ENCODE assay signal across 8 mouse cellular contexts in the genomic region with DNA sequence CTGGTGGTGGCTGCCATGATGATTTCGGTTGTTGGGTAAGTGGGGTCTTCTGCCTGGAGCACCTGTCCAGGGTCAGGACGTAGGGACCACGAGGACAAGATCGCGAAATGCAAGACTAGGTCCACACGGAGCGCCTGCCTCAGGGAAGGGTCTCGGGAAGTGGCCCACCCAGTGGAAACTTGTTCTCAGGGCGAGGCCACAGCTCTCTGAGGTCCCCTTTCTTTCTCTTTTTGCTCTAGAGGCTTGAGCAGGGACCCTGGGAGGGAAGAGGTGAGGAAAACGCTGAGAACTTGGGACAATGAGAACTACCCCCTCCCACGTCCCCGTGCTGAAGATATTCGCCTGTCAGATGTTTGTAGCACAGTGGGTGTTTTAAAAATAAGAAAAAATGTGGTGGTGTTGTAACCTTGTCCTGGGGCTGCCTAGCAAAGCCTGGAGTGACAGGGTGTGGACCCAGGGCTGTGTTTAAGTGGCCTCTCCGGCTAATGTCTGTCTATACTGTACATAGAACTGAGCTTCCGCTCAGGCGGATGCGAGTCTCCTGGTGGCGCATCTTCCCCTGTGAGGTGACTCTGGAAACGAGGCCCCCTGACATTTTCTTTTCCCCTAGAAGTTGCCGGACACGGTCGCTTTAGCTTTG. TPM values are rescaled to one million over a fixed set of nuclear protein-coding genes. Genes with fewer than 3 reads are reported as not detected.
A peak's percentile ranks its signal among the peaks of the same experiment; 100 is the strongest.
DNase-seq lines count a peak whose midpoint lies in the region; ATAC-seq and TF ChIP-seq lines count a peak whose summit lies in the region.

No protein-coding gene starts in this region.

- peak overlapping the region; percentile 60 for H3K27ac ChIP-seq in heart, embryonic 12.5 days (ENCODE audit: poor library complexity, severe bottlenecking)
- H3K27ac ChIP-seq in forebrain, embryonic 11.5 days (ENCODE audit: low read depth, low read length) = no peak overlapping the region
- peak overlapping the region; percentile 77 for H3K27ac ChIP-seq in kidney, postnatal 0 days

- no peak; the same call in 1 of the 2 replicates for TF ChIP-seq CTCF in kidney, postnatal 0 days (IDR thresholded peaks at IDR 0.05; ENCODE audit: low read depth)

- H3K4me2 ChIP-seq in heart, embryonic 12.5 days = peak overlapping the region; percentile 79
- H3K4me2 ChIP-seq in forebrain, embryonic 11.5 days (ENCODE audit: low read depth, low read length, severe bottlenecking) = peak overlapping the region; percentile 69
- peak overlapping the region; percentile 92 for H3K4me2 ChIP-seq in kidney, postnatal 0 days (ENCODE audit: low read length)

- no peaks in the 10 kb centered on the region; the same call in 1 of the 2 replicates for H3K9me3 ChIP-seq in heart, embryonic 12.5 days (replicated peaks)
- no peaks in the 10 kb centered on the region for H3K9me3 ChIP-seq in forebrain, embryonic 11.5 days (ENCODE audit: control insufficient read depth, low read length)
- no peaks in the 10 kb centered on the region for H3K9me3 ChIP-seq in kidney, postnatal 0 days (replicated peaks; ENCODE audit: low read length)

- intact Hi-C loops in heart, postnatal 36 days (cut with DNase I) = loop anchor here (5.0 kb wide), 1 partner anchor 41 kb away; a partner anchor contains a TSS

- no peak for DNase-seq in heart, postnatal 36 days
- DNase-seq in MN1 (ENCODE audit: low spot score) = peak; percentile 55
- peak; percentile 55 for DNase-seq in forebrain, embryonic 11.5 days (ENCODE audit: low spot score)
- peak; percentile 44 for DNase-seq in kidney, postnatal 0 days (ENCODE audit: low spot score)
- peak; percentile 32 to 43 for DNase-seq in lung, postnatal 4 days
- peak; percentile 33 to 72 for DNase-seq in spleen, postnatal 4 days (ENCODE audit: low spot score in 2 of 2)
- no peak for DNase-seq in urinary bladder, adult 2 months (ENCODE audit: low spot score)

- H3K9ac ChIP-seq in heart, embryonic 12.5 days = peak overlapping the region; percentile 94
- peak overlapping the region; percentile 35 for H3K9ac ChIP-seq in forebrain, embryonic 11.5 days (ENCODE audit: low read length)
- H3K9ac ChIP-seq in kidney, postnatal 0 days (ENCODE audit: low read depth, low read length) = peak overlapping the region; percentile 71

- H3K36me3 ChIP-seq in heart, embryonic 12.5 days = peaks cover 10% of the 10 kb centered on the region
- no peaks in the 10 kb centered on the region for H3K36me3 ChIP-seq in forebrain, embryonic 11.5 days (ENCODE audit: control insufficient read depth, insufficient read depth, low read length)
- H3K36me3 ChIP-seq in kidney, postnatal 0 days (ENCODE audit: insufficient read depth, low read length) = no peaks in the 10 kb centered on the region

- H3K4me3 ChIP-seq in heart, embryonic 12.5 days = peak overlapping the region; percentile 87
- H3K4me3 ChIP-seq in forebrain, embryonic 11.5 days (ENCODE audit: low read depth, low read length) = peak overlapping the region; percentile 40
- H3K4me3 ChIP-seq in kidney, postnatal 0 days (replicated peaks; ENCODE audit: low read depth, low read length) = peak overlapping the region; percentile 85

- no peaks in the 10 kb centered on the region for H3K27me3 ChIP-seq in heart, embryonic 12.5 days (replicated peaks)
- H3K27me3 ChIP-seq in forebrain, embryonic 11.5 days (ENCODE audit: control insufficient read depth, insufficient read depth, low read length) = no peaks in the 10 kb centered on the region
- H3K27me3 ChIP-seq in kidney, postnatal 0 days (ENCODE audit: insufficient read depth, low read length) = no peaks in the 10 kb centered on the region

- peaks cover 32% of the 10 kb centered on the region for H3K4me1 ChIP-seq in heart, embryonic 12.5 days (replicated peaks)
- H3K4me1 ChIP-seq in forebrain, embryonic 11.5 days (replicated peaks; ENCODE audit: control insufficient read depth, insufficient read depth, low read length) = no peaks in the 10 kb centered on the region; the same call in 1 of the 2 replicates
- H3K4me1 ChIP-seq in kidney, postnatal 0 days (replicated peaks; ENCODE audit: insufficient read depth, low read length) = peaks cover 7% of the 10 kb centered on the region; the same call in 1 of the 2 replicates

- ATAC-seq in heart, embryonic 12.5 days (ENCODE audit: insufficient number of reproducible peaks, low FRiP score) = peak; percentile 74
- peak; percentile 48 for ATAC-seq in forebrain, embryonic 11.5 days (replicated peaks; ENCODE audit: low FRiP score)
- ATAC-seq in kidney, postnatal 0 days (replicated peaks; ENCODE audit: low FRiP score, low read depth) = peak; percentile 40

- WGBS in heart, embryonic 12.5 days = 2% methylated on average over 22 of the region's 22 CpGs
- WGBS in forebrain, embryonic 11.5 days = 4% methylated on average over 22 of the region's 22 CpGs
- under 1% methylated on average over 22 of the region's 22 CpGs for WGBS in kidney, postnatal 0 days

RNA-seq across cellular contexts. Expression of a gene that starts 0.6 kb away (rescaled TPM):
- 96.9 and 97.9 TPM in 2 replicates for polyA plus RNA-seq in heart, embryonic 12.5 days (2016; fragmentation: Nextera tagmentation; extraction: Ambion mirVana)
- 100 to 1,000 TPM; 120 to 128 TPM for total RNA-seq in heart, postnatal 36 days (2021)
- polyA plus RNA-seq in forebrain, embryonic 11.5 days (2014; fragmentation: Nextera tagmentation; extraction: Ambion mirVana) = 36.4 and 36.9 TPM in 2 replicates
- 64.9 and 72.3 TPM in 2 replicates for polyA plus RNA-seq in kidney, postnatal 0 days (2015; fragmentation: Nextera tagmentation; extraction: Ambion mirVana)
- polyA plus RNA-seq in urinary bladder, adult 2 months (2012; rRNA removed) = 159 and 162 TPM in 2 replicates

RNA-seq across cellular contexts. Expression of a gene that starts 5.6 kb away (rescaled TPM):
- polyA plus RNA-seq in heart, embryonic 12.5 days (2016; fragmentation: Nextera tagmentation; extraction: Ambion mirVana) = 79.1 and 79.3 TPM in 2 replicates
- 10 to 100 TPM; 53.0 to 61.3 TPM for total RNA-seq in heart, postnatal 36 days (2021)
- polyA plus RNA-seq in forebrain, embryonic 11.5 days (2014; fragmentation: Nextera tagmentation; extraction: Ambion mirVana) = 105 and 107 TPM in 2 replicates
- 57.1 TPM in 2 replicates for polyA plus RNA-seq in kidney, postnatal 0 days (2015; fragmentation: Nextera tagmentation; extraction: Ambion mirVana)
- polyA plus RNA-seq in urinary bladder, adult 2 months (2012; rRNA removed) = 41.8 and 52.7 TPM in 2 replicates

RNA-seq across cellular contexts. Expression of a gene that starts 32.2 kb away (rescaled TPM):
- 28.7 and 29.9 TPM in 2 replicates for polyA plus RNA-seq in heart, embryonic 12.5 days (2016; fragmentation: Nextera tagmentation; extraction: Ambion mirVana)
- total RNA-seq in heart, postnatal 36 days (2021) = 10 to 100 TPM; 38.5 to 39.7 TPM
- 28.2 and 30.7 TPM in 2 replicates for polyA plus RNA-seq in forebrain, embryonic 11.5 days (2014; fragmentation: Nextera tagmentation; extraction: Ambion mirVana)
- polyA plus RNA-seq in kidney, postnatal 0 days (2015; fragmentation: Nextera tagmentation; extraction: Ambion mirVana) = 48.6 and 50.7 TPM in 2 replicates
- 4.2 and 8.2 TPM in 2 replicates for polyA plus RNA-seq in urinary bladder, adult 2 months (2012; rRNA removed)

RNA-seq across cellular contexts. Expression of a gene that starts 41.5 kb away (rescaled TPM):
- polyA plus RNA-seq in heart, embryonic 12.5 days (2016; fragmentation: Nextera tagmentation; extraction: Ambion mirVana) = 18.0 and 18.7 TPM in 2 replicates
- total RNA-seq in heart, postnatal 36 days (2021) = 10 to 100 TPM; 57.6 to 64.6 TPM
- not detected in 2 replicates for polyA plus RNA-seq in forebrain, embryonic 11.5 days (2014; fragmentation: Nextera tagmentation; extraction: Ambion mirVana)
- 0.31 and 0.36 TPM in 2 replicates for polyA plus RNA-seq in kidney, postnatal 0 days (2015; fragmentation: Nextera tagmentation; extraction: Ambion mirVana)
- polyA plus RNA-seq in urinary bladder, adult 2 months (2012; rRNA removed) = 0.06 and 0.18 TPM in 2 replicates

Comparison
In these comparisons a context has a peak if more than half of its experiments do, and no peak if none do; other contexts are left out.
1. H3K9ac ChIP-seq: peak in every context shown above with its lines; median percentile 94 in heart, embryonic 12.5 days; 71 in kidney, postnatal 0 days; 35 in forebrain, embryonic 11.5 days.
2. DNase-seq: peak in MN1 (single experiment), forebrain, embryonic 11.5 days (single experiment), kidney, postnatal 0 days (single experiment), lung, postnatal 4 days (2 of 2) and spleen, postnatal 4 days (2 of 2); none in heart, postnatal 36 days (0 of 2) and urinary bladder, adult 2 months (single experiment).
3. Peak in every context shown above with its lines, with median percentiles within 50 percentile points of each other: ATAC-seq, H3K4me2 ChIP-seq and H3K4me3 ChIP-seq.